Mouse (Mus musculus) liver, adult 2 months (tissue): ENCODE measurements around the gene Klhdc7b.
A peak's percentile ranks its signal among the peaks of the same experiment; 100 is the strongest.

Source experiments
- CTCF ChIP-seq: fragments of 200-500 bp; IDR thresholded peaks from 2 replicates; pipeline ENCODE4 v1.5.1; 2011; ENCODE audit warnings: low read depth, low read length, control low read depth
- POLR2A ChIP-seq: fragments of 200-500 bp; IDR thresholded peaks from 2 replicates; pipeline ENCODE4 v1.6.1; 2011; ENCODE audit warnings: low read length, control low read depth; ENCODE audit not compliant: insufficient read depth; ENCODE audit errors: extremely low read depth

- no peak for TF ChIP-seq CTCF
- 0 out of 2 replicates have a peak, but pooled peaks have one; percentile 18 for TF ChIP-seq POLR2A
Measured at GRCm38 (mm10) chr15:89355241-89356187, 29.2 kb upstream of the Klhdc7b start, which contains the start of the genes Lmf2 and Ncaph2.
